Mouse (Mus musculus) MEL (cell line): ENCODE data around the gene Slc25a11.

Experiments used
- CTCF ChIP-seq, 3 experiments: IDR thresholded peaks in 2 of 3; conservative IDR thresholded peaks in 1 of 3; 2 replicates each; pipeline ENCODE4 v1.5.1; 2011 to 2012; ENCODE audit warnings: low read length in 3 of 3, low read depth in 2 of 3, mild to moderate bottlenecking in 2 of 3, improper control_type of control experiment in 1 of 3, inconsistent platforms in 1 of 3, mixed read lengths in 1 of 3, moderate library complexity in 1 of 3; ENCODE audit not compliant: control insufficient read depth in 1 of 3, insufficient read depth in 1 of 3, poor library complexity in 1 of 3, severe bottlenecking in 1 of 3
- MYC ChIP-seq: IDR thresholded peaks from 2 replicates; pipeline ENCODE4 v1.6.1; 2011; ENCODE audit warnings: low read depth, mild to moderate bottlenecking, low read length, improper control_type of control experiment, moderate library complexity
- POLR2AphosphoS2 ChIP-seq: IDR thresholded peaks from 2 replicates; pipeline ENCODE4 v1.6.1; 2011; ENCODE audit warnings: low read length, improper control_type of control experiment
- USF1 ChIP-seq: IDR thresholded peaks from 2 replicates; pipeline ENCODE4 v1.6.1; 2014; ENCODE audit warnings: low read depth, mild to moderate bottlenecking, inconsistent platforms, low read length, improper control_type of control experiment, moderate library complexity
- ZKSCAN1 ChIP-seq: IDR thresholded peaks from 2 replicates; pipeline ENCODE4 v1.6.1; 2012; ENCODE audit warnings: low read depth, mild to moderate bottlenecking, inconsistent platforms, low read length, improper control_type of control experiment, moderate library complexity

DNA sequence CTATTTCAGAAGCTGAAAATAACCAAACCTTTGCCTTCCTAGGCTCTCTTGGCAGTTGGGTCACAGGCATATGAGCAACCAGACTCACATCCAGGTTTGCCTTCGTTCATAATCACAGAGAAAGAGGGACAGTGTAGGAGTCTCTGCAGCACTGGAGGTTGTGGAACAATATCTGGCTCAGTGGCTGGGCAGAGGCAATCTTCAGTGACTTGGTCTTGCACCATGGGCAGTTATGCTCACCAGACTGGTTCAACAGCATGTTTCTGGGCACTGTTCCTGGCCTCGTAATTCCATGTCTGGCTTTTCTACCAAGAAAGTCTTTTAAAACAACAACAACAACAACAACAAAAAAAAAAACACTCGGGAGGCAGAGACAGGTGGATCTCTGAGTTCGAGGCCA, 11.7 kb downstream of the Slc25a11 start:
- TF ChIP-seq CTCF (IDR thresholded peaks at IDR 0.05 in 2 of 3, conservative IDR thresholded peaks at IDR 0.05 in 1 of 3; ENCODE audit: control insufficient read depth in 1 of 3, insufficient read depth in 1 of 3, low read depth in 2 of 3, low read length in 3 of 3, poor library complexity in 1 of 3, severe bottlenecking in 1 of 3) (no peak), MYC (no peak), ZKSCAN1 (no peak), POLR2AphosphoS2 (no peak), USF1 (no peak)
